Mouse (Mus musculus): ENCODE data around the gene Gm28038. TPM values are rescaled to one million over a fixed set of nuclear protein-coding genes. Genes with fewer than 3 reads are reported as not detected.

Gene Gm28038
- polyA plus RNA-seq (2015; fragmentation: Nextera tagmentation; extraction: Ambion mirVana), result not detected in 2 replicates

DNA sequence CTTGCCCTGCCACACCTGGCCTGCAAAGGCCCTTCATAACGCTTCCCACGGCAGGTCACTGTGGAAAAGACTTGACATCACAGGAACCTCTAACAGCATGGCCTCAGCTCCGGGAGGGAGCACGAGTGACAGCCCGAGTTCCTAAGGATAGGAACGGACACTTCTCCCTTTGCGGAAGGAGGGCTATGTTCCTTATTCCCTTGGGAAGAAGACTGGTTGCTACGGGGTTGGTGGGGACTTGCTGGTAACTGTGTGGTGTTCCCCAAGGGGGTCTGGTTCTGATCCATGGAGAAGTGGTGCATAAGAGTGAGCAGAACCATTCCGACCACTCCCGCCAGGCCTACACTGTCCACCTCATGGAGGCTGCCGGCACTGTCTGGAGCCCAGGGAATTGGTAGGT lies at the start of gene Gm28038:
Gene Gm28038 (plus strand): TSS at position 301 of the 400 bp plus-strand sequence.
- Histone ChIP-seq H3K27me3 (no peaks in the 10 kb centered on the region), H3K9ac (no peak within 1 kb of the TSS), H3K9me3 (no peaks in the 10 kb centered on the region), H3K4me3 (no peak within 1 kb of the TSS), H3K27ac (replicated peaks) (no peak within 1 kb of the TSS), H3K36me3 (no peaks in the 10 kb centered on the region; the same call in 1 of the 2 replicates), H3K4me1 (replicated peaks) (peaks cover 10% of the 10 kb centered on the region), H3K4me2 (no peak within 1 kb of the TSS)
- ATAC-seq (ENCODE audit: low read depth), result no peak
- WGBS, result 93% methylated on average over 11 of the region's 11 CpGs

DNA sequence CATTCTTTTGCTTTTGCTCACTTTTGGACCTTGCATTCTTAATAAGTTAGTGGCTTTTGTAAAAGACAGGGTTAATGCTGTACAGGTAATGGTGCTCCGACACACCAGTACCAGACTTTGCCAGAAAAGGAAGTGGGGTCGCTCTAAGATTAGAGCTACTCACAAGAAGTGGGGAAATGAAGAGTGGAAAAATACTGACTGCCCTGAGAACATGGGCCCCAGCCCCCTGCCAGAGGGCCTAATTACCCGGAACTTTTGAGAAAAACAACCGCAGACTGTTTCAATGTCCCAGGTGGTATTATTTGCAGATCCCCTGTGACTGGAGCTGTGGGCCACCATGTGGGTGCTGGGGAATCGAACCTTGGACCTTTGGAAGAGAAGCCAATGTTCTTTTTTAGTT lies 45.2 kb upstream of the Gm28038 start:
- WGBS, result 85% methylated on average over 5 of the region's 5 CpGs
- Histone ChIP-seq H3K9me3 (peaks cover 4% of the 10 kb centered on the region; the same call in 1 of the 2 replicates), H3K27me3 (no peaks in the 10 kb centered on the region), H3K4me3 (no peak overlapping the region), H3K27ac (replicated peaks) (no peak overlapping the region), H3K4me2 (no peak overlapping the region), H3K4me1 (replicated peaks) (peaks cover 33% of the 10 kb centered on the region), H3K9ac (no peak overlapping the region), H3K36me3 (peaks cover 4% of the 10 kb centered on the region)
- ATAC-seq (ENCODE audit: low read depth), result no peak

DNA sequence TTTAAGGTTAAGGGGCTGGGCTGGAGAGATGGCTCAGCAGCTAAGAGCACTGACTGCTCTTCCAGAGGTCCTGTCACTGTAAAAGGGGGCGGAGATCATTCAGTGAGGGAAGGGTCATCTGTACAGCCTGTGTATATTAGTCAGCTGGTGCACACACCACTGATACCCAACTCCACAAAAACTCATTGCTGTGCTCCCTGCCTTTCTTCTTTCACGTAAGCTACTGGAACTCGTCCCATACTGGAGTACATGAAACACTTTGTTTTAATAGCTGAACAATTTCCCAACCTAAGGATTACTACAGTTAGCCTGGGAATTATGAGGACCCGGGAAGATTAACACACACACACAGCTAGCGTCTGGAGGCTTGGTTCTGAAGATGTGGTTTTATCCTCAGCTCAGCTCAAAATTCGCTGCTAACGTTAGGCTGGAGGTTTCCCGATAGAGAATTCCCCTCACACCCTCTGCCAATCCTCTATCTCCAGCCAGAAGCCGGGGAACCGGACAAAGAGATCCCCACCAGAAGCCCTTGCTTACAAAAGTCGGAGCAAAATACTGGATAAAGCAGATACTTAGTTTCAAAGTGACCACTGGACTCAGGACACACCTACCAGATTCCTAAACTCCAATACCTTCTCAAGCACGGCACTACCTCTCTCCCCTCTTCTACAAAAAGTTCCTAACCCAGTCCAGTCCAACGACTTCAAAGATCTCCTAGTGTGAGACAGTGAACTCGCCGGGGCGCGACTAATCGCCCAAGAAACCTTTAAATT lies 44.2 kb upstream of the Gm28038 start:
- H3K4me1 ChIP-seq (replicated peaks), result peaks cover 41% of the 10 kb centered on the region
- peaks cover 14% of the 10 kb centered on the region for H3K36me3 ChIP-seq
- H3K9ac ChIP-seq, result peak overlapping the region; percentile 70
- no peaks in the 10 kb centered on the region for H3K9me3 ChIP-seq
- H3K4me3 ChIP-seq, result peak overlapping the region; percentile 92
- H3K27ac ChIP-seq (replicated peaks), result peak overlapping the region; percentile 95
- peak overlapping the region; percentile 81 for H3K4me2 ChIP-seq
- WGBS, result 3% methylated on average over 18 of the region's 18 CpGs
- no peaks in the 10 kb centered on the region for H3K27me3 ChIP-seq
- peak; percentile 19 for ATAC-seq (ENCODE audit: low read depth)

DNA sequence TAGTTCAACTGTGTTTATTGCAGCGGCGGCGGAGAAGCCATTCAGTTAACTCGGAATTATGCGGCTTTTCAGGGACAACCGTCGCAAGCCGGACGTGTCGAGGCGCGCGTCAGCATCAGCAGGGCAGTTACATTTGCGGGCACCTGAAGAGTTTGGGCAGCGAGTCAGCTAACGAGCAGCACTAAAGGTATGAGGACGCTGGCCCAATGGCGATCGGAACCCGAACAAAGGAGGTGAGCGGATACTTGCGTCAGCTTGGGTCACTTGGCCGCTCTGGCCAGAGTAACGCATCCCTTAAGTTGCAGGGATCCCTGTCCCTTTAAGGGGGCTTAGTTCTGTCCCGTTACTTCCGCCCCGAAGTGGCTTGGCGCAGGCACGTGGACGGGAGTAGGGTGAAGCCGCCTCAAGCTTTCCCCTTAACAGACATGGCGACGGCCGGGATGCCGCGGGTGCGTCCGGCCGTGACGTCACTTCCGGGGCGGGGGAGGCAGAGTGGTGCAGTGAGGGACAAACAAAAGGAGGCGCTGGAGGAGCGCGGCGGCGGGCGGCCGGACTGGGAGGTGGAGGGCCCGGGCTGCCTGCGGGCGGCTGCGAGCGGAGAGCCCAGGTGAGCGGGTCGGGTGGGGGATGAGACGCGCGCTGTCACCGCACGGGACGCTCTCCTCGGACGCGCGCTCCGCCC lies 43.5 kb upstream of the Gm28038 start, which contains the start of gene Lrrc8a:
Gene Lrrc8a (plus strand): TSS at position 517 of the 682 bp plus-strand sequence.
- H3K4me3 ChIP-seq, result peak within 1 kb of the TSS; percentile 92
- peak within 1 kb of the TSS; percentile 95 for H3K27ac ChIP-seq (replicated peaks)
- H3K27me3 ChIP-seq, result no peaks in the 10 kb centered on the region
- peak within 1 kb of the TSS; percentile 81 for H3K4me2 ChIP-seq
- ATAC-seq (ENCODE audit: low read depth), result peak; percentile 99
- H3K9ac ChIP-seq, result peak within 1 kb of the TSS; percentile 94
- H3K4me1 ChIP-seq (replicated peaks), result peaks cover 48% of the 10 kb centered on the region
- WGBS, result under 1% methylated on average over 65 of the region's 67 CpGs
- peaks cover 20% of the 10 kb centered on the region for H3K36me3 ChIP-seq
- no peaks in the 10 kb centered on the region for H3K9me3 ChIP-seq

DNA sequence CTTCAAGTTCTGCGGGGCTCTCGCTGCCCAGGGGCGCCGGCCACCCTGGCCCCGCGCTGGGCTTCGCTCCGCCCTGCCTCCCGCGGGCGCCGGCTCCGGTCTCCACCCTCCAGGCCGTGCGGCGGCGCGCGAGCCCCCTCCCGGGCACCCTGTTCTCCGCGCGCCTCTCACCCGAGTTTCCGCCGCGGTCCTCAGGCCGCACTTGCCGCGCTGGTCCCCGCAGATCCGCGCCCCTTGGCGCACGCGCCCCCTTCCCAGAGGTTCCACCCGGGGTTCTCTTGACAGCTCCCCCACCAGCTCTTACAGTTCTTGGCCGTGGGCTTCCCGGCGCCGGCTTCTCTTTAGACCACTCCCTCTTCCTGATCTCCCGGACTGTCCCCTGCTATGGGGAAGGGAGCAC lies 43.0 kb upstream of the Gm28038 start:
- Histone ChIP-seq H3K36me3 (peaks cover 26% of the 10 kb centered on the region), H3K4me3 (peak overlapping the region; percentile 92), H3K4me1 (replicated peaks) (peaks cover 54% of the 10 kb centered on the region), H3K27ac (replicated peaks) (peak overlapping the region; percentile 95), H3K9ac (peak overlapping the region; percentile 94), H3K27me3 (no peaks in the 10 kb centered on the region), H3K4me2 (peak overlapping the region; percentile 81), H3K9me3 (no peaks in the 10 kb centered on the region)
- under 1% methylated on average over 41 of the region's 42 CpGs for WGBS
- peak; percentile 92 for ATAC-seq (ENCODE audit: low read depth)

DNA sequence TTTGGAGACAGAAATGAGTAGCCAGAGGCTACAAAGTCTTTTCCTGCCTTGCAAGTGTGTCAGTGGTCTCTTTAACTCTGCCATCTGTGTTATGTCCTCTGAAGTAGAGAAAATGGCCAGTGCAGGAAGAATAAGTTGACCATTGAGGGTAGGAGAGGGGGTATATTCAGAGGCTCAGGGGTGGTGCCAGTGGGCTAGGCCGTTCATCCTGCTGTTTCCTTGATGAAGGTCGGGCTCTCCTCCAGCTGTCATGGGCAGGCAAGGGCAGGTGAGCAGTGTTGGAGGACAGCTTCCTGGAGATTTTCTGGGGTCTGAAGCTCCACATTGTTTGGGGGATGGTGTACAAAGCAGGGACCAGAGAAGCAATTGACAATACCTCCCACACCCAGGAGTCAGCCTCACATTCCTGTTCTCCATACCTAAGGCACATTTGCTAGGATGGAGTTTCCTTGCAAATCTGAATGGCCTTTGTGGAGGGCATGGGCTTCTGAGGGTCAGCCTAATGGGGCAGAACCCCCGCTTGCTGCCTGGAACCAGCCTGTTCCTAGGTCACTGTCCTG lies 41.9 kb upstream of the Gm28038 start:
- H3K4me3 ChIP-seq, result peak overlapping the region; percentile 92
- H3K27me3 ChIP-seq, result no peaks in the 10 kb centered on the region
- peaks cover 37% of the 10 kb centered on the region for H3K36me3 ChIP-seq
- 74% methylated on average over 3 of the region's 3 CpGs for WGBS
- H3K27ac ChIP-seq (replicated peaks), result no peak overlapping the region
- H3K4me2 ChIP-seq, result peak overlapping the region; percentile 81
- H3K9ac ChIP-seq, result peak overlapping the region; percentile 94
- ATAC-seq (ENCODE audit: low read depth), result no peak
- H3K9me3 ChIP-seq, result no peaks in the 10 kb centered on the region
- H3K4me1 ChIP-seq (replicated peaks), result peaks cover 58% of the 10 kb centered on the region

DNA sequence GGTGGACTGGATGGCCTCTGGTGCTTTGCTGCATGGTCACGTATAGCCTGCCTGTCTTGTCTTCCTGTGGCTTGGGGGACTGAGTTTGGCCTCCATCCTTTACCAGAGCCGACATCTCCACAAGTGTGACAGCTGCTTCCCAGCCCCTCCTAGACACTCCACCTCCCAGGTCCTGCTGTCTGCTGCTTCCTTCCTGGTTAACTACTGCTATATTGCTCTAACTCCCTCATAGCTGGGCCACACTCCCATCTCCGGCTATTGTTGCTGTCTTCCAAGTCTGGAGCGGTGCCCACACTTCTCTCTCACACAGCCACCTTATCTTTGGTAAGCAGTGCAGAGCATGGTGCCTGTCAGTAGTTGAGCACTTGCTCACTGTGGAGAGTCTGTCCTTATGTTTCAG lies 41.1 kb upstream of the Gm28038 start:
- Histone ChIP-seq H3K9me3 (no peaks in the 10 kb centered on the region), H3K9ac (peak overlapping the region; percentile 94; the same call in 1 of the 2 replicates), H3K27ac (replicated peaks) (no peak overlapping the region; the same call in 1 of the 2 replicates), H3K4me2 (peak overlapping the region; percentile 81), H3K4me1 (replicated peaks) (peaks cover 58% of the 10 kb centered on the region), H3K4me3 (peak overlapping the region; percentile 92; the same call in 1 of the 2 replicates), H3K27me3 (no peaks in the 10 kb centered on the region), H3K36me3 (peaks cover 45% of the 10 kb centered on the region)
- WGBS, result 84% methylated on average over 4 of the region's 4 CpGs
- no peak for ATAC-seq (ENCODE audit: low read depth)

DNA sequence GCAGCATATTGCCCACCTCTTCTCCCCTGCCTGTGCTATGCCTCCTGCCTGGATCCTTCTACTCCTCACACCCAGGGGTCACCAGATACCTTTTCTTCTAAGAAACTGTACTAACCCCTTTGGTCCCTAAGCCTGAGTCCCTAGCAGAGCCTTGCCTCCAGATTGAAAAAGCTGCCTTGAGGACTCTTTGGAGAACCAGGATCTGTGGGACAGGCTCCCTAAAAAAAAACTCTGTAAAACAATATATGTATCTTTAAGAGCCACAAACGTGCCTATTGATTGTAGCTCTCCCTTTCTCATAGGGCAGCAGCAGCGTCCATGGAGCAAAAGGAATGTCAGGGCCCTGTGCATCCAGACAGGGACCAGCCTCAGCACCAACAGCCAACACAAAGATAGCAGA lies 40.6 kb upstream of the Gm28038 start, which contains the start of gene Gm28035:
Gene Gm28035 (plus strand): TSS at position 301 of the 400 bp plus-strand sequence.
- peak within 1 kb of the TSS; percentile 81 for H3K4me2 ChIP-seq
- ATAC-seq (ENCODE audit: low read depth), result no peak
- peaks cover 48% of the 10 kb centered on the region for H3K36me3 ChIP-seq
- no peaks in the 10 kb centered on the region for H3K9me3 ChIP-seq
- H3K4me1 ChIP-seq (replicated peaks), result peaks cover 61% of the 10 kb centered on the region
- H3K9ac ChIP-seq, result peak within 1 kb of the TSS; percentile 94
- no peaks in the 10 kb centered on the region for H3K27me3 ChIP-seq
- WGBS, result 87% methylated on average over 2 of the region's 2 CpGs
- H3K27ac ChIP-seq (replicated peaks), result no peak within 1 kb of the TSS; the same call in 1 of the 2 replicates
- peak within 1 kb of the TSS; percentile 92; the same call in 1 of the 2 replicates for H3K4me3 ChIP-seq

DNA sequence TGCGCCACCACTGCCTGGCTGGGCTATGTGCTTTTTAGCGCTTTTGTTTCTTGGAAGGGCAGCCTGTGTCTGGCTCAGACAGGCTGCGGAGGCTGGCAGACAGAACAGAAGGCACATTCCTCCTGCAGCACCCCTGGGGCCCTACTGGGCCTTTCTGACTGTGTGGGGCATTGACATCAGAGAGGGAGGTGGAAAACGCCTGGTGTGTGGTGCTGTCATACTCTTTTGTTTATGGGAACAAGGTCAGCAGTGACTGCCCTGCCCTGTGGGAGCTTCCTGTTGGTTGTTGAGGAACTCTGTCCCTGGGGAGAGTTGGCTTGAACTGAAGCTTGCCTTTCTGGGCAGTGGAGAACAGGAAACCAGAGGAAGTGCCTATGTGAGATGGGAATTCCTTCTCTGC lies 38.3 kb upstream of the Gm28038 start:
- Histone ChIP-seq H3K4me3 (no peak overlapping the region), H3K4me2 (no peak overlapping the region), H3K4me1 (replicated peaks) (peaks cover 51% of the 10 kb centered on the region), H3K27ac (replicated peaks) (peak overlapping the region; percentile 43; the same call in 1 of the 2 replicates), H3K9me3 (no peaks in the 10 kb centered on the region), H3K36me3 (peaks cover 54% of the 10 kb centered on the region), H3K27me3 (no peaks in the 10 kb centered on the region), H3K9ac (no peak overlapping the region)
- 24% methylated on average over 4 of the region's 4 CpGs for WGBS
- no peak for ATAC-seq (ENCODE audit: low read depth)

DNA sequence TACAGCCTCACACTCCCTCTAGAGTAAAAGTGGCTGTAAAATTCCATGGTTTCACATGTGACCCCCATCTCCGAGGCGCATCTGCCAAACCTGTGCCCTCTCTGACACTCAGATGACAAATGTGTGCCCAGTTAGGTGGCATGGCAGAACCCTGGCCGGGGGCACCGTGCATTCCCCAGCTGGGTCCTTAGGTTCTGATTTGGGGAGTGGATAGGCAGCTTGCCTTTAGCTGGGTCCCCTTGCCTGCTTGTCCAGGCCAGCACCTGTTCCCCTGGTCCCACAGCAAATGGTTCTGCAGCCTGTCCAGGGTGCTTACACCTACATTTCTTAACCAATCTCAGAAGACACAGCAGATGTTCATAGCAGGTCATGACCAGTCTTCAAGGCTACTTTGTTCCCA lies 37.5 kb upstream of the Gm28038 start:
- Histone ChIP-seq H3K36me3 (peaks cover 61% of the 10 kb centered on the region), H3K27ac (replicated peaks) (no peak overlapping the region), H3K9me3 (no peaks in the 10 kb centered on the region), H3K4me3 (no peak overlapping the region), H3K9ac (no peak overlapping the region), H3K4me1 (replicated peaks) (peaks cover 49% of the 10 kb centered on the region), H3K27me3 (no peaks in the 10 kb centered on the region), H3K4me2 (no peak overlapping the region)
- WGBS, result 86% methylated on average over 4 of the region's 4 CpGs
- no peak for ATAC-seq (ENCODE audit: low read depth)

DNA sequence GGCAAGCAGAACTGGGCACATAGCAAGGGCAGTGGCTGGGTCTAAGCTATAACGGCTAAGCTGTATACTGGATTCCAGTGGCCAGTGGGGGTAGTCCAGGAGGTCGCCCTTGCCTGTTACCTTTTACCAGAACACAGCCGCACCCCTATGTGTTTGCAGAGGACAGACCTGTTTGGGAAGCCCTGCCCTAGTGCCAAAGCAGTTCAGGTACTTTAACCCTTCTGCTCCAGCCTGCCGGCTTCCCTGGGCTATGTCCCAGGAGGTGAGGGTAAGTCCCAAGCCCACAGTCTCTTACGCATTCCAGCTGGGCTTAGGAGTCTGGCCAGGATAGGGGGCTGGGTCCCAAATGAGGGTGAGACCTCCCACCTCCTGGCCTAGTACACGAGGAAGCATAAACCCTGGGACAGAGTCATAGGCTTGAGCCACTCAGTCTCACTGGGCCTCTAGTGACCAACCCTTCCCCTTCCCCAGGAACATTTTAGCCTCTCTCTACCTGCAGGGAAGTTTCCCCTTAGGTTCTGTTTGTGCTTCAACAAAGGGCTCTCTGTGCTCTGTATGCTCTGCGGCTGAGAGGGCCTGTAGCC lies 36.2 kb upstream of the Gm28038 start:
- H3K36me3 ChIP-seq, result peaks cover 74% of the 10 kb centered on the region
- H3K9me3 ChIP-seq, result no peaks in the 10 kb centered on the region
- ATAC-seq (ENCODE audit: low read depth), result no peak
- no peak overlapping the region for H3K27ac ChIP-seq (replicated peaks)
- H3K4me2 ChIP-seq, result no peak overlapping the region
- peaks cover 37% of the 10 kb centered on the region for H3K4me1 ChIP-seq (replicated peaks)
- 79% methylated on average over 7 of the region's 7 CpGs for WGBS
- H3K9ac ChIP-seq, result no peak overlapping the region
- H3K4me3 ChIP-seq, result no peak overlapping the region
- no peaks in the 10 kb centered on the region for H3K27me3 ChIP-seq
